Mouse (Mus musculus) CH12.LX (cell line): Measurements from ENCODE around the gene Comtd1. TPM values are rescaled to one million over a fixed set of nuclear protein-coding genes. Genes with fewer than 3 reads are reported as not detected.

Experiments
- DNase-seq: peaks from one replicate; pipeline ENCODE4 v3.0.0-alpha.2; 2013; ENCODE audit errors: extremely low read depth
- H3K27ac ChIP-seq: 2 replicates; pipeline ENCODE4 v1.5.1; 2012; ENCODE audit warnings: low read depth, mild to moderate bottlenecking, control low read depth, moderate library complexity; ENCODE audit not compliant: insufficient read depth
- H3K27me3 ChIP-seq: replicated peaks from 2 replicates; pipeline ENCODE3; 2012; ENCODE audit warnings: inconsistent platforms
- H3K36me3 ChIP-seq, 2 experiments: replicated peaks in 1 of 2; 2 replicates each; pipeline versions ENCODE3 to v1.6.1; 2012; ENCODE audit warnings: inconsistent platforms in 1 of 2, low read length in 1 of 2, mild to moderate bottlenecking in 1 of 2, mixed read lengths in 1 of 2, moderate library complexity in 1 of 2; ENCODE audit not compliant: control insufficient read depth in 1 of 2, insufficient read depth in 1 of 2
- H3K4me1 ChIP-seq, 2 experiments: 2 replicates each; pipeline ENCODE4 v1.6.1; 2012; ENCODE audit warnings: inconsistent platforms in 1 of 2, moderate library complexity in 1 of 2; ENCODE audit not compliant: insufficient read depth in 2 of 2, control insufficient read depth in 1 of 2
- H3K4me2 ChIP-seq: 2 replicates; pipeline ENCODE4 v1.6.1; 2012; ENCODE audit warnings: low read depth, mild to moderate bottlenecking, control low read depth; ENCODE audit not compliant: poor library complexity, insufficient read depth, severe bottlenecking
- H3K4me3 ChIP-seq, 3 experiments: fragments of 150-350 bp in 1 of 3; sonication (generic) in 1 of 3; replicated peaks in 1 of 3; 2 replicates each; pipeline versions ENCODE3 to v1.5.1; 2011 to 2012; ENCODE audit warnings: low read depth in 2 of 3, low read length in 2 of 3, mild to moderate bottlenecking in 2 of 3, moderate library complexity in 2 of 3, control low read depth in 1 of 3, improper control_type of control experiment in 1 of 3, inconsistent platforms in 1 of 3, mixed read lengths in 1 of 3; ENCODE audit not compliant: poor library complexity in 1 of 3
- H3K79me2 ChIP-seq: replicated peaks from 2 replicates; pipeline ENCODE4 v1.6.1; 2012; ENCODE audit warnings: mild to moderate bottlenecking, moderate library complexity; ENCODE audit not compliant: control insufficient read depth, poor library complexity, insufficient read depth, severe bottlenecking; ENCODE audit errors: extremely low read depth
- H3K9ac ChIP-seq: 2 replicates; pipeline ENCODE4 v1.6.1; 2012; ENCODE audit warnings: low read depth, mild to moderate bottlenecking, control low read depth, moderate library complexity; ENCODE audit not compliant: insufficient read depth
- H3K9me3 ChIP-seq: replicated peaks from 2 replicates; pipeline ENCODE3; 2012; ENCODE audit warnings: low read length, inconsistent platforms, mixed read lengths
- BHLHE40 ChIP-seq: IDR thresholded peaks from 2 replicates; pipeline ENCODE4 v1.6.1; 2011; ENCODE audit warnings: mild to moderate bottlenecking, low read depth, low read length, improper control_type of control experiment
- CHD2 ChIP-seq: IDR thresholded peaks from 2 replicates; pipeline ENCODE4 v1.6.1; 2011; ENCODE audit warnings: low read length, improper control_type of control experiment
- CTCF ChIP-seq, 2 experiments: IDR thresholded peaks in 1 of 2; conservative IDR thresholded peaks in 1 of 2; 2 replicates each; pipeline ENCODE4 v1.5.1; 2011 to 2012; ENCODE audit warnings: low read depth in 2 of 2, low read length in 2 of 2, improper control_type of control experiment in 1 of 2, inconsistent platforms in 1 of 2, mild to moderate bottlenecking in 1 of 2, moderate library complexity in 1 of 2
- E2F4 ChIP-seq: IDR thresholded peaks from 2 replicates; pipeline ENCODE4 v1.6.1; 2011; ENCODE audit warnings: low read depth, low read length, improper control_type of control experiment; ENCODE audit not compliant: insufficient replicate concordance
- IRF4 ChIP-seq: IDR thresholded peaks from 2 replicates; pipeline ENCODE4 v1.6.1; 2014; ENCODE audit warnings: low read depth, mild to moderate bottlenecking, inconsistent platforms, low read length, improper control_type of control experiment
- KAT2A ChIP-seq: IDR thresholded peaks from 2 replicates; pipeline ENCODE4 v1.6.1; 2012; ENCODE audit warnings: low read length, improper control_type of control experiment, inconsistent platforms; ENCODE audit not compliant: insufficient replicate concordance
- MEF2A ChIP-seq: IDR thresholded peaks from 2 replicates; pipeline ENCODE4 v1.6.1; 2014; ENCODE audit warnings: low read depth, mild to moderate bottlenecking, inconsistent platforms, low read length, improper control_type of control experiment, borderline replicate concordance
- MYC ChIP-seq: IDR thresholded peaks from 2 replicates; pipeline ENCODE4 v1.6.1; 2011; ENCODE audit warnings: low read depth, mild to moderate bottlenecking, improper control_type of control experiment, low read length
- POLR2AphosphoS2 ChIP-seq: IDR thresholded peaks from 2 replicates; pipeline ENCODE4 v1.6.1; 2011; ENCODE audit warnings: low read depth, low read length, improper control_type of control experiment
- RAD21 ChIP-seq: IDR thresholded peaks from 2 replicates; pipeline ENCODE4 v1.6.1; 2011; ENCODE audit warnings: low read depth, mild to moderate bottlenecking, low read length, improper control_type of control experiment, moderate library complexity
- RCOR1 ChIP-seq: conservative IDR thresholded peaks from 2 replicates; pipeline ENCODE4 v1.6.1; 2012; ENCODE audit warnings: low read depth, mild to moderate bottlenecking, inconsistent platforms, low read length, improper control_type of control experiment
- TBP ChIP-seq: conservative IDR thresholded peaks from 2 replicates; pipeline ENCODE4 v1.6.1; 2011; ENCODE audit warnings: low read depth, low read length, improper control_type of control experiment
- ZNF384 ChIP-seq: IDR thresholded peaks from 2 replicates; pipeline ENCODE4 v1.6.1; 2012; ENCODE audit warnings: low read depth, low read length, improper control_type of control experiment, inconsistent platforms
- dilution Hi-C: fragments of 300-500 bp; cut with MboI; formaldehyde crosslinking; loops from 2 replicates; pipeline ENCODE4 v1.14.3; 2020; ENCODE audit warnings: low sequenced_read_pairs; ENCODE audit not compliant: extremely low pct_unique_long_range_greater_than_20kb, extremely low pct_ligation_motif_present
- in situ Hi-C: fragments of 300-500 bp; cut with MboI; formaldehyde crosslinking; loops from 3 replicates; pipeline ENCODE4 v1.14.3; 2019; ENCODE audit warnings: low sequenced_read_pairs, low pct_ligation_motif_present, low pct_unique_long_range_greater_than_20kb, mixed read lengths
- polyA plus RNA-seq: library from polyadenylated mRNA; unstranded; fragments of >175 nt; gene quantifications from 2 replicates; pipeline ENCODE4 v1.2.1, GENCODE M21; 2012; ENCODE audit warnings: low read depth; ENCODE audit not compliant: insufficient read length
- total RNA-seq, 2 experiments: library from RNA; depleted of rRNA; stranded (reverse); fragments of 300-350 nt in 1 of 2; fragments of >200 nt in 1 of 2; gene quantifications; 2 replicates each; pipeline ENCODE4 v1.2.3; 2012 to 2014

The Comtd1 gene
- total and polyA plus RNA-seq, 3 experiments: 14.2 to 34.9 (median 29.0) TPM

GRCm38 (mm10) chr14:21841819-21842592 is 6.8 kb downstream of the Comtd1 start:
- no peak for DNase-seq
- Histone ChIP-seq H3K4me2 (no peak overlapping the region), H3K36me3 (peaks cover 77 to 93% of the 10 kb centered on the region in 2 experiments), H3K9ac (no peak overlapping the region), H3K4me1 (peaks cover 0 to 25% of the 10 kb centered on the region in 2 experiments; a peak in 2 of 4 replicates), H3K4me3 (no peak overlapping the region), H3K79me2 (peaks cover 11% of the 10 kb centered on the region), H3K27me3 (no peaks in the 10 kb centered on the region), H3K27ac (no peak overlapping the region), H3K9me3 (no peaks in the 10 kb centered on the region)
- in situ Hi-C loops (no loop called here), dilution Hi-C loops (no loop called here)
- TF ChIP-seq BHLHE40: no peak
- TF ChIP-seq CTCF (conservative IDR thresholded peaks at IDR 0.05 in 1 of 2, IDR thresholded peaks at IDR 0.05 in 1 of 2; ENCODE audit: low read depth in 2 of 2, low read length in 2 of 2): peak in 1 of 2 experiments; percentile 20; a peak in 1 of 4 replicates

GRCm38 (mm10) chr14:21838336-21839017 is 10.3 kb downstream of the Comtd1 start:
- in situ Hi-C loops (no loop called here), dilution Hi-C loops (no loop called here)
- Histone ChIP-seq H3K27ac (no peak overlapping the region), H3K36me3 (peaks cover 70 to 91% of the 10 kb centered on the region in 2 experiments), H3K9ac (no peak overlapping the region), H3K9me3 (no peaks in the 10 kb centered on the region), H3K4me2 (no peak overlapping the region), H3K79me2 (peaks cover 39% of the 10 kb centered on the region), H3K27me3 (no peaks in the 10 kb centered on the region), H3K4me1 (peaks cover 0 to 27% of the 10 kb centered on the region in 2 experiments; a peak in 3 of 4 replicates), H3K4me3 (no peak overlapping the region)
- TF ChIP-seq TBP (no peak), RCOR1 (no peak), MYC (no peak), BHLHE40 (no peak), ZNF384 (no peak), RAD21 (no peak), KAT2A (no peak), IRF4 (no peak), MEF2A (no peak), CHD2 (no peak), E2F4 (no peak), POLR2AphosphoS2 (no peak)
- DNase-seq: no peak
